Mouse (Mus musculus) liver, embryonic 12.5 days (tissue): ENCODE measurements at regions not wholly inside any gene's neighbourhood (a gene's known extent, or its start where the extent isn't known, plus 50 kb on each side); places are given as distances from the start of the nearest gene placed in this dataset.

Experiments
- ATAC-seq: fragments of 200-750 bp; cut with Nextera tagmentation; 2 replicates; pipeline ENCODE4 v1.8.0; 2017; ENCODE audit warnings: moderate number of reproducible peaks, mild to moderate bottlenecking, moderate library complexity
- H3K27ac ChIP-seq: fragments of 300-500 bp; sonication (generic); 2 replicates; pipeline ENCODE4 v1.5.1; 2016; ENCODE audit warnings: mild to moderate bottlenecking
- H3K27me3 ChIP-seq: fragments of 300-500 bp; sonication (generic); replicated peaks from 2 replicates; pipeline ENCODE4 v1.6.1; 2016; ENCODE audit warnings: mild to moderate bottlenecking, moderate library complexity
- H3K36me3 ChIP-seq: fragments of 300-500 bp; sonication (generic); 2 replicates; pipeline ENCODE4 v1.6.1; 2016; ENCODE audit warnings: mild to moderate bottlenecking, moderate library complexity
- H3K4me1 ChIP-seq: fragments of 300-500 bp; sonication (generic); 2 replicates; pipeline ENCODE4 v1.6.1; 2016
- H3K4me2 ChIP-seq: fragments of 300-500 bp; sonication (generic); 2 replicates; pipeline ENCODE4 v1.6.1; 2016; ENCODE audit warnings: mild to moderate bottlenecking, moderate library complexity
- H3K4me3 ChIP-seq: fragments of 300-500 bp; sonication (generic); 2 replicates; pipeline ENCODE4 v1.5.1; 2016; ENCODE audit warnings: mild to moderate bottlenecking, moderate library complexity
- H3K9ac ChIP-seq: fragments of 300-500 bp; sonication (generic); 2 replicates; pipeline ENCODE4 v1.6.1; 2016; ENCODE audit warnings: mild to moderate bottlenecking, moderate library complexity
- H3K9me3 ChIP-seq: fragments of 300-500 bp; sonication (generic); replicated peaks from 2 replicates; pipeline ENCODE4 v1.6.1; 2016; ENCODE audit warnings: mild to moderate bottlenecking, moderate library complexity
- WGBS: fragments of 180-500 bp; shearing (Covaris S2); methylation state at CpG from one replicate; pipeline ENCODE4 v1.1.7; 2016; ENCODE audit not compliant: insufficient replicate concordance; 5-methylcytosine and 5-hydroxymethylcytosine counted together

DNA sequence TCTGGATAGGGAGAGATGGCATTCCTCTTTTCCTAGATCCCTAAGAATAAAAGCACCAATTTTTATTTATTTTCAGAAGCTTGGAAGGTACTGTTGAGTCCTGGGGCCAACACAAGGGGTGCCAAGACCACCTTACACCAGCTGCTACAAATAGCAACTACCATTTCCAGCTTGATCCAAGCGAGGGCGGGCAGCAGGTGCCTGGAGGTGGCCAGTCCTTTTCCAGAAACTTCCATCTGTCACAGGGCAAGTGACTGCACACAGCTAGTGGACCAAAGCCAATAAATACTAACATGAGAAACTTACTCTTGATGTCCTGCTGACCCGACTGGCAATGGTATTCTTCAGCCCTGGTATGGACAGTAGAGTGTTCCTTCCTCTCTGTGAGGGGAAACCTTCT lies 80.0 kb upstream of the Tmc1 start:
- H3K9ac ChIP-seq, result no peak overlapping the region
- peaks cover 14% of the 10 kb centered on the region for H3K4me1 ChIP-seq
- no peaks in the 10 kb centered on the region for H3K36me3 ChIP-seq
- no peaks in the 10 kb centered on the region for H3K9me3 ChIP-seq
- H3K4me3 ChIP-seq, result no peak overlapping the region
- no peak overlapping the region for H3K4me2 ChIP-seq
- no peaks in the 10 kb centered on the region for H3K27me3 ChIP-seq
- ATAC-seq, result no peak
- WGBS, result 57% methylated on average over 3 of the region's 3 CpGs
- no peak overlapping the region for H3K27ac ChIP-seq

DNA sequence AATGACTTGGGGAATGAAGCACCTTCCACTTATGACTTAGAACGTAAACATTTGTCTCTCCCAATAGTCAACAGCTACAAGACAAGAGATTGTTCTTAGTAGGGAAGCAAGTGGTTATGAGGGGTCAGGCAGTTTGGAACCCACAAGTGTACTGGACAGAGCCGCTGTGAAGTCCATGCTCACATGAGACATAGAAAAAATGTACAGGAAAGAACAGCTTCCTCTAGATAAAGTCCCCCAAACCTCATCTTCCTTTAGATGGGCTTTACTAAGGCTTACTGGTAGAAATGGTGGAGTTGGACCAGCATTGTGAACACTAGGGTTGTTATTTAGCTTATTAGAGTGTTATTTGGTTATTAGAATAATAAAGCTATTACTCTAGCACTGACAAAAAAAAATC lies 78.6 kb upstream of the Tmc1 start:
- H3K9me3 ChIP-seq, result no peaks in the 10 kb centered on the region
- H3K36me3 ChIP-seq, result no peaks in the 10 kb centered on the region
- no peak overlapping the region for H3K4me3 ChIP-seq
- no peak overlapping the region for H3K9ac ChIP-seq
- H3K27ac ChIP-seq, result peak overlapping the region; percentile 36; the same call in 1 of the 2 replicates
- WGBS, result 13% methylated on average over 2 of the region's 2 CpGs
- peaks cover 11% of the 10 kb centered on the region for H3K4me1 ChIP-seq
- no peak for ATAC-seq
- H3K27me3 ChIP-seq, result no peaks in the 10 kb centered on the region
- no peak overlapping the region for H3K4me2 ChIP-seq

GRCm38 (mm10) chr19:21031768-21032308 lies 77.8 kb upstream of the Tmc1 start:
- Histone ChIP-seq H3K4me1 (peaks cover 9% of the 10 kb centered on the region), H3K27ac (no peak overlapping the region; the same call in 1 of the 2 replicates), H3K9ac (no peak overlapping the region), H3K4me3 (no peak overlapping the region), H3K36me3 (no peaks in the 10 kb centered on the region), H3K27me3 (no peaks in the 10 kb centered on the region), H3K9me3 (no peaks in the 10 kb centered on the region), H3K4me2 (no peak overlapping the region)
- 38% methylated on average over 4 of the region's 4 CpGs for WGBS
- peak; percentile 61; the same call in 1 of the 2 replicates for ATAC-seq

DNA sequence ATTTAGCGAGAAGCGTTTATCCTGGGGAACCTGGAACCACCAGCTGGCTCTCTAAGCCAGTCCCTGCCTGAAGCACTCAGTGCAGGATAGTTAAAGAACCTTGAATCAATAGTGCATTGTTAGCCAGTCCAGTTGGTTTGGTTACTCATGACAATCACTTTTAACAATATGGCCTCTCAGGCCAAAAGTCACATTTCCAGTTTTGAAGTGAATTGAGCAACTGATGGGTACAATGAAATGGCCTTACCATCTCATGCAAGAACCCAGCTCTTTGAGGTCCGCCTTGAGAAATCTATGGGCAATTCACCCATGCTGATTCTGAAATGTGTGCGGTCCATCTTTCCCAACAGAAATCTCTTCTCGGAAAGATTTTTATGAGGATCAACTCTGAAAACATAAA lies 77.0 kb upstream of the Tmc1 start:
- H3K36me3 ChIP-seq, result no peaks in the 10 kb centered on the region
- peaks cover 5% of the 10 kb centered on the region; the same call in 1 of the 2 replicates for H3K4me1 ChIP-seq
- no peaks in the 10 kb centered on the region for H3K9me3 ChIP-seq
- H3K4me3 ChIP-seq, result no peak overlapping the region
- no peak overlapping the region for H3K4me2 ChIP-seq
- 69% methylated on average over 5 of the region's 5 CpGs for WGBS
- H3K27ac ChIP-seq, result no peak overlapping the region
- no peaks in the 10 kb centered on the region for H3K27me3 ChIP-seq
- ATAC-seq, result no peak
- no peak overlapping the region for H3K9ac ChIP-seq

DNA sequence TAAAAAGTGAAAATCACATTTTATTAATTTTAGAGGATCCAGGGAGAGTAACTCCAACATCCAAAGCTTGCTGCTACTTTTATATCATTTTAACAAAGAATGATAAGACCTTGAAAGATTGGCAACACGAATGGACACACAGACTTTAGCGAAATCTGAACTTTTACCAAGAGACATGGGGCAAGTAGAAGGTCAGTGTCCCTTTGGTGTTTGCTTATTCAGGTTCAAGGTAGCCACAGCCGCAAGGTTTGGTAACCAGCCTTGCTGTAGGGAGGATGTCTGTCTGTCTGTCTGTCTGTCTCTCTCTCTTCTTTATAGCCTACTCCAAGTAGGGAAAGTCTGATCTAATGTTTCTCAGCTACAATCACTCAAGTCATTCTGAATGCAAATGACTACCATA lies 75.0 kb upstream of the Tmc1 start:
- 68% methylated on average over 3 of the region's 3 CpGs for WGBS
- no peaks in the 10 kb centered on the region for H3K27me3 ChIP-seq
- H3K4me2 ChIP-seq, result no peak overlapping the region

DNA sequence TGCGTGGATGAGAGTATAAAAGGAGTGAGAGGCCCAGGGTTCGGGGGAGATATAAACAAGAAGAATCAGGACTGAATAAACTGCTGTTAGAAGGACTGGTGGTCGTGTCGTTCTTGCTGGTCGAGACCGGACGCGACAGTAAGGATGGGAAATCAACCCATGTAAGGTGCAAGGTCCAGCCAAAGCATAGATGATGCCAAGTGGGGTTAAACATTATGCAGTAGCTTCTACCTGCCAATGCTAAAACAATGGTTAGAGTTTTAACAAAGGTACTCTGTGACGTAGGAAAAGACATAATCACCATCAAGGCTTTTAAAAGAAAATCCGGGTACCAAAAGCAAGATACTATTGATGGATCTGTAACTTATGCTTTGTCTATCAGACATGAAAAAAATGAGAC lies 58.4 kb upstream of the Tmc1 start:
- Histone ChIP-seq H3K9me3 (no peaks in the 10 kb centered on the region), H3K4me3 (no peak overlapping the region), H3K4me1 (no peaks in the 10 kb centered on the region), H3K27me3 (no peaks in the 10 kb centered on the region), H3K9ac (no peak overlapping the region), H3K4me2 (no peak overlapping the region), H3K27ac (no peak overlapping the region), H3K36me3 (no peaks in the 10 kb centered on the region)
- no peak for ATAC-seq
- WGBS, result 79% methylated on average over 9 of the region's 10 CpGs

More for the DNA sequence above, 75.0 kb upstream of the Tmc1 start:
- no peak for ATAC-seq
- Histone ChIP-seq H3K9me3 (no peaks in the 10 kb centered on the region), H3K27ac (no peak overlapping the region), H3K4me3 (no peak overlapping the region), H3K4me1 (no peaks in the 10 kb centered on the region), H3K9ac (no peak overlapping the region), H3K36me3 (no peaks in the 10 kb centered on the region)

DNA sequence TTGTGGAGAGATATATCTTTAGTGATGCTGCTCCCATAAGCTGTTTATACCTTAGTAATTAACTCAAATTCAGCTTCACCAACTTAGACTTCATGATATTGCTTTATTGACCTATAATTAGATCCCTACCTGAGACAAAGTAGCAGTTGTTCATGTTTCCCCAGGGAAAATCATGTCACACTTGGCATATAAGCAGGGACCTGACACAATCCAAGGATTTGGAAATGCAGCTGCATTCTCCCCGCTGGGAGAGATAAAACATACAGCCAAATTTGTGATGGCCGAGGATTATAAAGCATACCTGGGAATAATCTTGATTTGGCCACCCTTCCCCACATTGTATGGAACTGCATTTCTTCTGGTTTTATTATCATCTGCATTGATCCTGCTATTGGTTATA lies 55.6 kb upstream of the Tmc1 start:
- H3K36me3 ChIP-seq, result no peaks in the 10 kb centered on the region
- H3K4me2 ChIP-seq, result no peak overlapping the region
- H3K4me1 ChIP-seq, result no peaks in the 10 kb centered on the region
- ATAC-seq, result no peak
- no peaks in the 10 kb centered on the region for H3K27me3 ChIP-seq
- H3K4me3 ChIP-seq, result no peak overlapping the region
- H3K9ac ChIP-seq, result no peak overlapping the region
- no peak overlapping the region for H3K27ac ChIP-seq
- H3K9me3 ChIP-seq, result no peaks in the 10 kb centered on the region
- 67% methylated on average over 2 of the region's 2 CpGs for WGBS

GRCm38 (mm10) chr19:21004411-21004810 lies 50.4 kb upstream of the Tmc1 start:
- Histone ChIP-seq H3K9ac (no peak overlapping the region), H3K36me3 (no peaks in the 10 kb centered on the region), H3K27ac (no peak overlapping the region), H3K4me3 (no peak overlapping the region), H3K9me3 (no peaks in the 10 kb centered on the region), H3K4me2 (no peak overlapping the region), H3K27me3 (no peaks in the 10 kb centered on the region), H3K4me1 (no peaks in the 10 kb centered on the region)
- no peak for ATAC-seq
- WGBS, result 61% methylated on average over 2 of the region's 2 CpGs
